In the genomic region with DNA sequence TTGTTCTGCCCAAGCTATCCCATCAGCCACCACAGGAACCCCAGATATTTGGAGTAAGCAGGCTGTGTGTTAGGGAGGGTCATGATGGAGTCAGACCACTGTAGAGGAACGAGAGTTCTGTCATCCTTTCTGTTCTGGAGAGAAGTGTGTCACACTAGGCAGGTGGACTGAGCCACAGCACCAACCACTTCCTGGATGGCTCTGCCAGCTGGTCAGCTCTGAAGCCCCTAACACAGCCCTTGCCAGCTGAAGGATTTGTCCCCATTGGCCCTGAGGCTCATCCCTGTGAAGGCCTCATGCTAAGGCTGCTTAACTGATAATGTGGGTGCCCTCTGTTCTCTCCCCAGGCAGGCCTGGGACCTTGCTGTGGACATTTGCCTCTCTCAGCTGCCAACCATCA, we compare ENCODE assay signal across 18 mouse cellular contexts.
DNase-seq lines count a peak whose midpoint lies in the region; TF ChIP-seq lines count a peak whose summit lies in the region.
"Had no signal": no experiment of that assay in that cellular context is flagged by ENCODE, and none has a peak within 500 bp of the region (broad histone marks: within the 10 kb centered on the region; RNA-seq: fewer than 3 reads in every experiment).

No protein-coding gene starts in this region.

- TF ChIP-seq CTCF in layer of hippocampus, adult 2 months (conservative IDR thresholded peaks at IDR 0.05) = no peak
- no peak for TF ChIP-seq CTCF in C2C12 (IDR thresholded peaks at IDR 0.05; ENCODE audit: control insufficient read depth, insufficient read depth, insufficient read length)
- TF ChIP-seq CTCF in gastrocnemius, adult 2 months (IDR thresholded peaks at IDR 0.05) = no peak

- no peaks in the 10 kb centered on the region for H3K9me3 ChIP-seq in limb, embryonic 10.5 days (replicated peaks)
- H3K9me3 ChIP-seq: embryonic facial prominence, embryonic 12.5 days; embryonic facial prominence, embryonic 15.5 days; G1E; hindbrain, embryonic 10.5 days had no signal

- no peaks in the 10 kb centered on the region for H3K27me3 ChIP-seq in C2C12 (ENCODE audit: control insufficient read depth, insufficient read depth, insufficient read length)
- H3K27me3 ChIP-seq in limb, embryonic 10.5 days (ENCODE audit: low read depth, poor library complexity, severe bottlenecking) = no peaks in the 10 kb centered on the region
- H3K27me3 ChIP-seq: CH12.LX; embryonic facial prominence, embryonic 12.5 days; embryonic facial prominence, embryonic 15.5 days; Patski had no signal

- intact Hi-C loops in heart, postnatal 25 days (cut with DNase I) = no loop called here
- intact Hi-C loops in gastrocnemius, adult 2 months (cut with DNase I) = no loop called here

- H3K4me1 ChIP-seq in limb, embryonic 10.5 days = peaks cover 52% of the 10 kb centered on the region

- H3ac ChIP-seq in C2C12 (ENCODE audit: control insufficient read depth, insufficient read length, low read depth) = no peak overlapping the region

- 96% methylated on average over 1 of the region's 1 CpGs for WGBS in limb, embryonic 10.5 days

- H3K27ac ChIP-seq in layer of hippocampus, adult 2 months = peak overlapping the region; percentile 86
- H3K27ac ChIP-seq in limb, embryonic 10.5 days = 0 out of 2 replicates have a peak overlapping the region, but pooled peaks have one; percentile 12
- no peak overlapping the region for H3K27ac ChIP-seq in gastrocnemius, adult 2 months
- H3K27ac ChIP-seq: embryonic facial prominence, embryonic 12.5 days; embryonic facial prominence, embryonic 15.5 days; hindbrain, embryonic 10.5 days; hindbrain, embryonic 14.5 days had no signal

- peaks cover 41% of the 10 kb centered on the region for H3K36me3 ChIP-seq in C2C12 (ENCODE audit: control insufficient read depth, insufficient read depth)
- H3K36me3 ChIP-seq in limb, embryonic 10.5 days = peaks cover 62% of the 10 kb centered on the region

- H3K4me3 ChIP-seq in layer of hippocampus, adult 2 months = no peak overlapping the region
- H3K4me3 ChIP-seq in C2C12 (ENCODE audit: insufficient read depth, poor library complexity, severe bottlenecking) = no peak overlapping the region
- H3K4me3 ChIP-seq in limb, embryonic 10.5 days = no peak overlapping the region
- H3K4me3 ChIP-seq in gastrocnemius, adult 2 months = no peak overlapping the region
- H3K4me3 ChIP-seq: embryonic facial prominence, embryonic 12.5 days; embryonic facial prominence, embryonic 15.5 days; hindbrain, embryonic 10.5 days had no signal

- DNase-seq in layer of hippocampus, adult 2 months (ENCODE audit: low spot score in 2 of 2) = no peak
- no peak for DNase-seq in layer of hippocampus, adult 18-20 months (ENCODE audit: low spot score in 2 of 2)
- DNase-seq in limb, embryonic 10.5 days (ENCODE audit: low spot score) = no peak
- no peak for DNase-seq in heart, postnatal 25 days (ENCODE audit: low spot score)
- DNase-seq in gastrocnemius, adult 2 months = no peak
- DNase-seq: cerebellum, adult 18-20 months; cerebellum, adult 9-10 months; gastrocnemius, postnatal 14 days; heart, adult 11 months; heart, postnatal 36 days had no signal

- H3K79me2 ChIP-seq in C2C12 (ENCODE audit: control insufficient read depth, insufficient read depth) = peaks cover 21% of the 10 kb centered on the region

- H3K79me3 ChIP-seq in C2C12 (ENCODE audit: low read depth) = no peaks in the 10 kb centered on the region

TF ChIP-seq in C2C12, 6 proteins besides CTCF, POLR2A, EP300 and RAD21:
- TF ChIP-seq MAX (IDR thresholded peaks at IDR 0.05) (no peak), MYOD1 (IDR thresholded peaks at IDR 0.05; ENCODE audit: control insufficient read depth, insufficient read length, low read depth) (peak; percentile 12)
TF ChIP-seq in C2C12: peak in this region for 1.
